In the genomic region with DNA sequence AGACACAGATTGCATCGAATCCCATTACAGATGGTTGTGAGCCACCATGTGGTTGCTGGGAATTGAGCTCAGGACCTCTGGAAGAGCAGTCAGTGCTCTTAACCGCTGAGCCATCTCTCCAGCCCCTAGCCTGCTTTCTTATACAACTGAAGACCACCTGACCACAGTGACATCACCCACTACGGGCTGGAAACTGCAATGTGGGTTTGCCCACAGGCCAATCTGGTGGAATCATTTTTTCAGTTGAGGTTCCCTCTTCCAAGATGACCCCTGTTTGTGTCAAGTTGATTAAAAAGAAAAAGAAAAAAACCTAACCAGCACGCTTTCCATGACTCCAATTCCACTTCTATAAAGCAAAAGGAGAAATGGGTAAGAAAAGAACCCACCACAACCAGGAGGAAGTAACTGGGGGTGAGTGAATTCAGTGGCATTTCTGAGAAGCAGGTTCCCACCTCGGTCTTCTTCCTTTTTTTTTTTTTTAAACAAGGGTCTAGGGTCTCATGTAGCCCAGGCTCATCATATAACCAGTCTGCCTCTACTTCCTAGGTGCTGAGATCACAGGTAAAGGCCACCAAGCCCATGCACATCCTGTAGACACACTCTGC, we compare ENCODE assay signal across 14 mouse cellular contexts. TPM values are rescaled to one million over a fixed set of nuclear protein-coding genes. Genes with fewer than 3 reads are reported as not detected.
DNase-seq lines count a peak whose midpoint lies in the region; ATAC-seq lines count a peak whose summit lies in the region.
"Had no signal": no experiment of that assay in that cellular context is flagged by ENCODE, and none has a peak within 500 bp of the region (broad histone marks: within the 10 kb centered on the region; RNA-seq: fewer than 3 reads in every experiment).

No protein-coding gene starts in this region.

- H3K27ac ChIP-seq in heart, embryonic 11.5 days (ENCODE audit: low read depth, low read length), result peak overlapping the region; percentile 86; the same call in 1 of the 2 replicates
- peak overlapping the region; percentile 98 for H3K27ac ChIP-seq in liver, embryonic 15.5 days (replicated peaks)
- no peak overlapping the region for H3K27ac ChIP-seq in limb, embryonic 10.5 days
- H3K27ac ChIP-seq: embryonic facial prominence, embryonic 12.5 days; hindbrain, embryonic 13.5 days; neural tube, embryonic 13.5 days had no signal

- H3K4me2 ChIP-seq in heart, embryonic 11.5 days, result no peak overlapping the region
- peak overlapping the region; percentile 63; the same call in 1 of the 2 replicates for H3K4me2 ChIP-seq in liver, embryonic 15.5 days
- H3K4me2 ChIP-seq: embryonic facial prominence, embryonic 12.5 days; hindbrain, embryonic 13.5 days; neural tube, embryonic 13.5 days; stomach, embryonic 15.5 days had no signal

- 69% methylated on average over 5 of the region's 5 CpGs for WGBS in heart, embryonic 11.5 days (ENCODE audit: insufficient replicate concordance)
- WGBS in liver, embryonic 15.5 days (ENCODE audit: insufficient replicate concordance), result 35% methylated on average over 5 of the region's 5 CpGs
- 78% methylated on average over 5 of the region's 5 CpGs for WGBS in limb, embryonic 10.5 days

- no peaks in the 10 kb centered on the region for H3K27me3 ChIP-seq in heart, embryonic 11.5 days (ENCODE audit: control insufficient read depth, insufficient read depth, low read length)
- H3K27me3 ChIP-seq in liver, embryonic 15.5 days, result peaks cover 11% of the 10 kb centered on the region; the same call in 1 of the 2 replicates
- H3K27me3 ChIP-seq in limb, embryonic 10.5 days (ENCODE audit: low read depth, poor library complexity, severe bottlenecking), result 0 out of 2 replicates have a peak, but pooled peaks cover 13% of the 10 kb centered on the region
- H3K27me3 ChIP-seq: hindbrain, embryonic 13.5 days had no signal

- no peaks in the 10 kb centered on the region for H3K36me3 ChIP-seq in heart, embryonic 11.5 days (ENCODE audit: control insufficient read depth, insufficient read depth, low read length)
- no peaks in the 10 kb centered on the region for H3K36me3 ChIP-seq in liver, embryonic 15.5 days (replicated peaks)
- H3K36me3 ChIP-seq in limb, embryonic 10.5 days, result no peaks in the 10 kb centered on the region
- H3K36me3 ChIP-seq: embryonic facial prominence, embryonic 12.5 days; hindbrain, embryonic 13.5 days; neural tube, embryonic 13.5 days; stomach, embryonic 15.5 days had no signal

- DNase-seq in heart, adult 11 months, result no peak
- DNase-seq in naive thymus-derived CD4-positive, alpha-beta T cell, adult 2 months (ENCODE audit: low read depth), result peak; percentile 33
- DNase-seq in limb, embryonic 10.5 days (ENCODE audit: low spot score), result no peak
- no peak for DNase-seq in right cerebral cortex, postnatal 25 days
- DNase-seq in MN1 (ENCODE audit: low spot score), result no peak

- no peak overlapping the region for H3K4me3 ChIP-seq in heart, embryonic 11.5 days (ENCODE audit: low read depth, low read length)
- H3K4me3 ChIP-seq in liver, embryonic 15.5 days (replicated peaks), result no peak overlapping the region
- H3K4me3 ChIP-seq in limb, embryonic 10.5 days, result no peak overlapping the region
- H3K4me3 ChIP-seq: embryonic facial prominence, embryonic 12.5 days; hindbrain, embryonic 13.5 days; neural tube, embryonic 13.5 days; stomach, embryonic 15.5 days had no signal

- H3K4me1 ChIP-seq in heart, embryonic 11.5 days (ENCODE audit: control insufficient read depth, insufficient read depth, low read length), result peaks cover 6% of the 10 kb centered on the region
- H3K4me1 ChIP-seq in liver, embryonic 15.5 days (replicated peaks), result peaks cover 89% of the 10 kb centered on the region
- peaks cover 6% of the 10 kb centered on the region; the same call in 1 of the 2 replicates for H3K4me1 ChIP-seq in limb, embryonic 10.5 days
- H3K4me1 ChIP-seq: embryonic facial prominence, embryonic 12.5 days; hindbrain, embryonic 13.5 days had no signal

- no peak for ATAC-seq in heart, embryonic 11.5 days (replicated peaks; ENCODE audit: insufficient number of reproducible peaks, low FRiP score, low TSS enrichment)
- peak; percentile 50 for ATAC-seq in common myeloid progenitor, adult 5-6 weeks (replicated peaks; ENCODE audit: low read depth, poor library complexity, severe bottlenecking)
- ATAC-seq in liver, embryonic 15.5 days (ENCODE audit: insufficient read depth), result no peak

- H3K9ac ChIP-seq in heart, embryonic 11.5 days (ENCODE audit: low read depth, low read length), result no peak overlapping the region
- H3K9ac ChIP-seq in liver, embryonic 15.5 days, result peak overlapping the region; percentile 35; the same call in 1 of the 2 replicates
- H3K9ac ChIP-seq: embryonic facial prominence, embryonic 12.5 days; forebrain, postnatal 0 days; hindbrain, embryonic 13.5 days; neural tube, embryonic 13.5 days; stomach, embryonic 15.5 days had no signal

- H3K9me3 ChIP-seq in heart, embryonic 11.5 days (replicated peaks; ENCODE audit: control insufficient read depth, low read length), result no peaks in the 10 kb centered on the region
- H3K9me3 ChIP-seq in liver, embryonic 15.5 days (replicated peaks), result no peaks in the 10 kb centered on the region
- H3K9me3 ChIP-seq in limb, embryonic 10.5 days (replicated peaks), result no peaks in the 10 kb centered on the region
- H3K9me3 ChIP-seq: embryonic facial prominence, embryonic 12.5 days; hindbrain, embryonic 13.5 days; megakaryocyte, embryonic 14.5 days; neural tube, embryonic 13.5 days; stomach, embryonic 15.5 days had no signal

RNA-seq across cellular contexts. Expression of a gene that starts 36.0 kb away (rescaled TPM):
- polyA plus RNA-seq in heart, embryonic 11.5 days (2014; fragmentation: Nextera tagmentation; extraction: Ambion mirVana), result 60.6 and 89.2 TPM in 2 replicates
- not detected in 2 replicates for total RNA-seq in common myeloid progenitor, adult 5-6 weeks (2017)
- polyA plus RNA-seq in liver, embryonic 15.5 days (2015; fragmentation: Nextera tagmentation; extraction: Ambion mirVana), result 2.6 and 3.4 TPM in 2 replicates
- 18.3 and 21.9 TPM in 2 replicates for polyA plus RNA-seq in limb, embryonic 10.5 days (2016; fragmentation: Nextera tagmentation; extraction: Ambion mirVana)
